Mouse (Mus musculus) gonadal fat pad, adult 2 months (tissue): ENCODE results near the gene Dpt. TPM values are rescaled to one million over a fixed set of nuclear protein-coding genes. Genes with fewer than 3 reads are reported as not detected.
"Not testable (repeated sequence)": the region's sequence is repeated elsewhere in the genome, so short reads cannot be mapped to it uniquely, and the experiment has no call there.

Source experiments
- DNase-seq: peaks from one replicate; pipeline ENCODE4 v3.0.0-alpha.2; 2012; ENCODE audit warnings: low read depth
- polyA plus RNA-seq: library from polyadenylated mRNA; depleted of rRNA; stranded (reverse); fragments of >200 nt; gene quantifications from 2 replicates; pipeline ENCODE4 v1.2.3, GENCODE M21; 2012; rRNA removed

The Dpt gene
- polyA plus RNA-seq, 1 experiment: 212 TPM

- DNase-seq: no peak
Observed at GRCm38 (mm10) chr1:164817331-164817730, 20.9 kb downstream of the Dpt start.

- no peak for DNase-seq
Observed at GRCm38 (mm10) chr1:164821307-164821706, 24.9 kb downstream of the Dpt start.

GRCm38 (mm10) chr1:164821821-164822220 is 25.4 kb downstream of the Dpt start:
- DNase-seq: no peak

- no peak for DNase-seq
Observed at GRCm38 (mm10) chr1:164822268-164822667, 25.8 kb downstream of the Dpt start.

GRCm38 (mm10) chr1:164824896-164825295 is 28.5 kb downstream of the Dpt start:
- DNase-seq: no peak

GRCm38 (mm10) chr1:164829881-164830280 is 33.4 kb downstream of the Dpt start:
- no peak for DNase-seq

GRCm38 (mm10) chr1:164832459-164832858 is 36.0 kb downstream of the Dpt start:
- no peak for DNase-seq

GRCm38 (mm10) chr1:164848616-164849265 is 52.3 kb downstream of the Dpt start:
- no peak for DNase-seq

GRCm38 (mm10) chr1:164855700-164856099 is 59.3 kb downstream of the Dpt start:
- DNase-seq: not testable (repeated sequence)

GRCm38 (mm10) chr1:164859952-164860351 is 63.5 kb downstream of the Dpt start:
- DNase-seq: no peak

GRCm38 (mm10) chr1:164860782-164861181 is 64.3 kb downstream of the Dpt start:
- DNase-seq: no peak

- no peak for DNase-seq
Observed at GRCm38 (mm10) chr1:164861501-164861900, 65.1 kb downstream of the Dpt start.

- DNase-seq: no peak
Observed at GRCm38 (mm10) chr1:164862946-164863883, 66.8 kb downstream of the Dpt start.

- no peak for DNase-seq
Observed at GRCm38 (mm10) chr1:164864666-164865065, 68.2 kb downstream of the Dpt start.

- DNase-seq: no peak
Observed at GRCm38 (mm10) chr1:164870694-164871093, 74.2 kb downstream of the Dpt start.

Other genes with a start within 250 kb of the Dpt start
- 0.28 and 0.43 TPM in 2 replicates for gene Xcl1, start 138.9 kb downstream of the Dpt start, polyA plus RNA-seq